Mouse (Mus musculus) liver, embryonic 13.5 days (tissue): ENCODE results near the gene Tut7. TPM values are rescaled to one million over a fixed set of nuclear protein-coding genes. Genes with fewer than 3 reads are reported as not detected.
"Not testable (repeated sequence)": the region's sequence is repeated elsewhere in the genome, so short reads cannot be mapped to it uniquely, and the experiment has no call there.

ENCODE experiments used
- ATAC-seq: fragments of 200-750 bp; cut with Nextera tagmentation; 2 replicates; pipeline ENCODE4 v1.8.0; 2017; ENCODE audit warnings: low read depth, mild to moderate bottlenecking, moderate number of reproducible peaks, moderate library complexity
- DNase-seq: peaks from one replicate; pipeline ENCODE4 v3.0.0; 2022
- H3K27ac ChIP-seq: fragments of 300-500 bp; sonication (generic); 2 replicates; pipeline ENCODE4 v1.5.1; 2015; ENCODE audit warnings: moderate library complexity, mild to moderate bottlenecking, inconsistent platforms
- H3K27me3 ChIP-seq: fragments of 300-500 bp; sonication (generic); 2 replicates; pipeline ENCODE4 v1.6.1; 2015; ENCODE audit warnings: mild to moderate bottlenecking, inconsistent platforms
- H3K36me3 ChIP-seq: fragments of 300-500 bp; sonication (generic); 2 replicates; pipeline ENCODE4 v1.6.1; 2015; ENCODE audit warnings: mild to moderate bottlenecking, inconsistent platforms
- H3K4me1 ChIP-seq: fragments of 300-500 bp; sonication (generic); replicated peaks from 2 replicates; pipeline ENCODE4 v1.6.1; 2015; ENCODE audit warnings: inconsistent platforms
- H3K4me2 ChIP-seq: fragments of 300-500 bp; sonication (generic); 2 replicates; pipeline ENCODE4 v1.6.1; 2015; ENCODE audit warnings: inconsistent platforms, mild to moderate bottlenecking, moderate library complexity
- H3K4me3 ChIP-seq: fragments of 300-500 bp; sonication (generic); replicated peaks from 2 replicates; pipeline ENCODE4 v1.5.1; 2015; ENCODE audit warnings: mild to moderate bottlenecking, inconsistent platforms
- H3K9ac ChIP-seq: fragments of 300-500 bp; sonication (generic); 2 replicates; pipeline ENCODE4 v1.6.1; 2015; ENCODE audit warnings: mild to moderate bottlenecking, inconsistent platforms
- H3K9me3 ChIP-seq: fragments of 300-500 bp; sonication (generic); replicated peaks from 2 replicates; pipeline ENCODE4 v1.6.1; 2016; ENCODE audit warnings: inconsistent platforms
- WGBS: fragments of 180-500 bp; shearing (Covaris S2); methylation state at CpG from one replicate; pipeline ENCODE4 v1.1.7; 2015; ENCODE audit not compliant: insufficient replicate concordance; 5-methylcytosine and 5-hydroxymethylcytosine counted together
- polyA plus RNA-seq: library from polyadenylated mRNA; unstranded; fragments of >200 nt; fragmentation: Nextera tagmentation; extraction: Ambion mirVana; gene quantifications from 2 replicates; pipeline ENCODE4 v1.2.1, GENCODE M21; 2015

The Tut7 gene
- polyA plus RNA-seq, 1 experiment from 2014 or later: 54.4 TPM

DNA sequence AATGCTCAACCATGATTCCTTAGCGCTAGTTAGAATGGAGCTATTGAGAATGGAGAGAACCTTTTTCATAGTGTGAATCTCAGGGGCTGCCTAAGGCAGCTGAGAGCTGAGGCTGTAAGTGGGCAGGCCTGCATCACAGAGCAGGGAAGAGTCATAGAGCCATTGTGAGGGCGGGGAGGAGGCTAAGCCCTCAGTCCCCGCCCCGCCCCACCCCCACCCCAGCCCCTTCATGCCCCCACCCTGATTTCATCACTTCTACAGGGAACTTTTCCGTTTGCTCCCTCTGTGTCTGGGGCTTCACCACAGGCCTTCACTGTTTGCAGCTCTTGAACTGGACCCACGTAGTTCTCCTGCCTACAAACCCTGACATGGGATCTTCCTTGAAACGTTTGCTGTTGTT lies 91.3 kb downstream of the Tut7 start, which contains the start of gene Spata31d1d:
TSS of gene Spata31d1d (minus strand) at position 101 of the 400 bp plus-strand sequence.
- no peaks in the 10 kb centered on the region for H3K36me3 ChIP-seq
- H3K4me2 ChIP-seq: no peak within 1 kb of the TSS
- H3K9me3 ChIP-seq: no peaks in the 10 kb centered on the region
- H3K27ac ChIP-seq: peak within 1 kb of the TSS; percentile 65
- H3K27me3 ChIP-seq: peaks cover 19% of the 10 kb centered on the region
- DNase-seq (no peak), ATAC-seq (no peak)
- peaks cover 72% of the 10 kb centered on the region for H3K4me1 ChIP-seq
- 34% methylated on average over 7 of the region's 7 CpGs for WGBS
- no peak within 1 kb of the TSS for H3K4me3 ChIP-seq
- H3K9ac ChIP-seq: no peak within 1 kb of the TSS

DNA sequence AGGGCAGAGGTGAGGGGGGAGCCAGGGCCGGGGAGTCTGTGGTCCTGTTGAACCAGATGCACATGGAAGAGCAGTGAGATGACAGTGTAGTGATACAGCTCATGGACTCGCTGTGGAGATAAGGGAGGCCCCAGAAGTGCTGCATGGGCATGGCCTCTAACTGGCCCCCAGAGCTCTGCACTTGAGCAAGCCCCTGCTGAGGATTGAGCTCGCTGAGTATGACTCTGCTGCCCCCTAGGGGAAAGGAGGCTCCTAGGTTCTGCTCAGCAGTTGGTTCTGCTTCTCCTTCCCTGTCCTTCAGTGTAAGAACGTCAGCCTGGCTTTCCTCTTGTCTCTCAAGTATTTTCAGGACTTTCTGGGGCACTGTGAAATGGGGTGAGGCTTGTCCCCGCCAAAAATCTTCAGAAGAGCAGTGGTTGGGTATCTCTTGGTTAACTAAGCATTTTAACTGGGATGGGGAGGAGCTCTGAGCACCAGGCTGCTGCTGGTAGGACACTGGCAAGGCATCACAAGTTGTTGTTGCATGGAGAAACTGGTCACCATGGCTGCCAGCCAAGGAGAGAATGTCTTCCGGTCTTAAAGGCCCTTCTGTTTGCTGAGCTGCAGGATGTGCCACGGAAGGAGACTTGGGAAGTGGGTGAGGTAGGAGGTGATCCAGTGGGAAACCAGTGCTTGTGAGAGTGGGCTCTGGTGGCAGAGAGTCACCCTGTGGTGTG lies 94.4 kb downstream of the Tut7 start:
- Histone ChIP-seq H3K4me2 (no peak overlapping the region), H3K4me1 (peaks cover 56% of the 10 kb centered on the region), H3K36me3 (no peaks in the 10 kb centered on the region), H3K9ac (0 out of 2 replicates have a peak overlapping the region, but pooled peaks have one; percentile 2), H3K27me3 (peaks cover 40% of the 10 kb centered on the region), H3K27ac (no peak overlapping the region), H3K4me3 (no peak overlapping the region), H3K9me3 (no peaks in the 10 kb centered on the region)
- DNase-seq: peak; percentile 80
- WGBS: 19% methylated on average over 7 of the region's 7 CpGs
- peak; percentile 80 for ATAC-seq

DNA sequence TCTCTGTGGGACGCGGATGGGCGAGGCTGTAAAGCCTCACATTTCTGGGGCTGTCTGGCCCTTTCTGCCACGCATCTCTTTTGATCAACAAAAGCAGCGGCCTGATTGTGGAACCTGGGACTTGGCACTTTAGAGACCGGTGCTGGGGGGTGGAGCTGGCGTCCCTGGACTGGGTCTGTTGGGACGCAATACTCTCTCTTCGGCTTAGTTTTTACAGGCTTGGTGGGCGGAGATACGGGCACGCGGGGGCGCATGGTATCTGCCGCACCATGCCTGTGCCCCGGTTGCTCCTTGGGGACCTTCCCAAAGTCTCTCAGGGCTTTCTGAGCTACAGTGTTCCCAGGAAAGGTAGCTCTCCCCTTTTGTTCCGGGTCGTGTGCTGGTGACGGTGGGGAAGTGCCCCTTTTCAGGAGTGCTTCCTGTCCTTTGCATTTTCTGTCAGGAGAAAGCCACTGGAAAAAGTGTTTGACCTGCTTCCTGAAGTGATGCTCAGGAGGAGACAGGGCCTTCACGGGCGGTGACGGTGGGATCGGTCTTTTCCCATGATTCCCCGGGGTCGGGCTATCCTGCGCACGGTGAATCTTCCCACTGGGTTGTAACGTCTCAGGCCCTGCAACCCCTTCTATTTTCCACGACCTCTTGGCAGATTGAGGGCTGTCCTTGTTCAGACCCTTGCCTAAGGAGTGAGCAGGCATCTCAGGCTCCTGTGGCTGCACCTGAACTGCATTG lies 96.6 kb downstream of the Tut7 start:
- Histone ChIP-seq H3K9ac (no peak overlapping the region; the same call in 1 of the 2 replicates), H3K4me1 (peaks cover 52% of the 10 kb centered on the region), H3K9me3 (no peaks in the 10 kb centered on the region), H3K4me2 (peak overlapping the region; percentile 22), H3K27me3 (peaks cover 40% of the 10 kb centered on the region), H3K27ac (no peak overlapping the region), H3K36me3 (no peaks in the 10 kb centered on the region), H3K4me3 (0 out of 2 replicates have a peak overlapping the region, but pooled peaks have one; percentile 7)
- no peak for DNase-seq
- no peak for ATAC-seq
- 25% methylated on average over 29 of the region's 29 CpGs for WGBS

DNA sequence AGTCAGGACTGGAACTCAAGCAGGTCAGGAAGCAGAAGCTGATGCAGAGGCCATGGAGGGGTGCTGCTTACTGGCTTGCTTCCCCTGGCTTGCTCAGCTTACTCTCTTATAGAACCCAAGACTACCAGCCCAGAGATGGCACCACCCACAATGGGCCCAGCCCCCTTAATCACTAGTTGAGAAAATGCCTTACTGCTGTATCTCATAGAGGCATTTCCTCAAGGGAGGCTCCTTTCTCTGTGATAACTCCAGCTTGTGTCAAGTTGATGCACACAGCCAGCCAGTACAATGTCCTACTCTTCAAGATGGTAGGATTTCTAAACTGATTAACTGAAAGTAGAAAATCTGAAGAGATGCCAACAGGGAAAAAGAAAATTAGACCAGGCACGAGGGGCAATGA lies 100.9 kb downstream of the Tut7 start:
- DNase-seq: peak; percentile 42
- WGBS: 52% methylated on average over 1 of the region's 1 CpGs
- Histone ChIP-seq H3K4me1 (peaks cover 58% of the 10 kb centered on the region), H3K27me3 (peaks cover 26% of the 10 kb centered on the region)
- H3K9me3 ChIP-seq, H3K4me2 ChIP-seq, H3K9ac ChIP-seq, H3K4me3 ChIP-seq, H3K27ac ChIP-seq, H3K36me3 ChIP-seq: not testable (repeated sequence)
- ATAC-seq: peak; percentile 70

Other genes with a start within 250 kb of the Tut7 start
- 9.2 and 11.0 TPM in 2 replicates for gene Agtpbp1, start 237.9 kb downstream of the Tut7 start, polyA plus RNA-seq
- 35.8 and 43.8 TPM in 2 replicates for gene Naa35, start 237.9 kb downstream of the Tut7 start, polyA plus RNA-seq
- 47.0 and 57.9 TPM in 2 replicates for gene Golm1, start 147.3 kb downstream of the Tut7 start, polyA plus RNA-seq
- gene 4921517D22Rik, start 129.0 kb downstream of the Tut7 start, polyA plus RNA-seq: not detected in 2 replicates
- 0.03 TPM in 1 of 2 replicates, not detected in the other for gene Spata31d1a, start 112.8 kb downstream of the Tut7 start, polyA plus RNA-seq
- not detected in 2 replicates for gene Spata31d1b, start 110.9 kb downstream of the Tut7 start, polyA plus RNA-seq
- not detected in 2 replicates for gene Spata31d1d, start 91.4 kb downstream of the Tut7 start, polyA plus RNA-seq
- gene 1700014D04Rik, start 76.4 kb downstream of the Tut7 start, polyA plus RNA-seq: not detected in 2 replicates
- gene Isca1, start 53.3 kb downstream of the Tut7 start, polyA plus RNA-seq: 218 and 244 TPM in 2 replicates
- not detected in 2 replicates for gene Gm49354, start 40.9 kb downstream of the Tut7 start, polyA plus RNA-seq